Mouse (Mus musculus) embryonic facial prominence, embryonic 10.5 days (tissue): ENCODE measurements around the gene Akap13. TPM values are rescaled to one million over a fixed set of nuclear protein-coding genes. Genes with fewer than 3 reads are reported as not detected.

Source experiments
- DNase-seq: peaks from one replicate; pipeline ENCODE4 v3.0.0-alpha.2; 2017; ENCODE audit warnings: low spot score
- H3K27ac ChIP-seq: fragments of 300-500 bp; sonication (generic); replicated peaks from 2 replicates; pipeline ENCODE4 v1.5.1; 2016; ENCODE audit warnings: mild to moderate bottlenecking
- H3K27me3 ChIP-seq: fragments of 300-500 bp; sonication (generic); replicated peaks from 2 replicates; pipeline ENCODE4 v1.6.1; 2016; ENCODE audit warnings: low read depth, mild to moderate bottlenecking; ENCODE audit not compliant: poor library complexity, severe bottlenecking
- H3K36me3 ChIP-seq: fragments of 300-500 bp; sonication (generic); replicated peaks from 2 replicates; pipeline ENCODE4 v1.6.1; 2016; ENCODE audit warnings: mild to moderate bottlenecking, moderate library complexity
- H3K4me1 ChIP-seq: fragments of 300-500 bp; sonication (generic); 2 replicates; pipeline ENCODE4 v1.6.1; 2016
- H3K4me3 ChIP-seq: fragments of 300-500 bp; sonication (generic); 2 replicates; pipeline ENCODE4 v1.5.1; 2016; ENCODE audit warnings: mild to moderate bottlenecking, moderate library complexity
- H3K9me3 ChIP-seq: fragments of 300-500 bp; sonication (generic); 2 replicates; pipeline ENCODE4 v1.6.1; 2016; ENCODE audit warnings: mild to moderate bottlenecking
- WGBS: fragments of 180-500 bp; shearing (Covaris S2); methylation state at CpG from one replicate; pipeline ENCODE4 v1.1.7; 2016; 5-methylcytosine and 5-hydroxymethylcytosine counted together
- polyA plus RNA-seq: library from polyadenylated mRNA; unstranded; fragments of >200 nt; fragmentation: Nextera tagmentation; extraction: Ambion mirVana; gene quantifications from 2 replicates; pipeline ENCODE4 v1.2.1, GENCODE M21; 2016

Gene Akap13
- polyA plus RNA-seq, 1 experiment from 2014 or later, result 37.6 TPM

- WGBS, result 72% methylated on average over 4 of the region's 4 CpGs
These were observed 260.6 kb downstream of the Akap13 start for GRCm38 (mm10) chr7:75715939-75716338.

GRCm38 (mm10) chr7:75717349-75717748 is 262.0 kb downstream of the Akap13 start:
- no peak overlapping the region for H3K27ac ChIP-seq

More at GRCm38 (mm10) chr7:75715939-75716338, 260.6 kb downstream of the Akap13 start:
- H3K9me3 ChIP-seq, result no peaks in the 10 kb centered on the region
- H3K27me3 ChIP-seq, result no peaks in the 10 kb centered on the region
- H3K27ac ChIP-seq, result no peak overlapping the region
- H3K4me3 ChIP-seq, result no peak overlapping the region
- no peak for DNase-seq
- peaks cover 25% of the 10 kb centered on the region for H3K36me3 ChIP-seq
- peaks cover 3% of the 10 kb centered on the region; the same call in 1 of the 2 replicates for H3K4me1 ChIP-seq

GRCm38 (mm10) chr7:75721302-75721701 is 266.0 kb downstream of the Akap13 start:
- no peak for DNase-seq
- Histone ChIP-seq H3K4me1 (no peaks in the 10 kb centered on the region), H3K36me3 (peaks cover 55% of the 10 kb centered on the region), H3K4me3 (no peak overlapping the region), H3K27ac (no peak overlapping the region), H3K9me3 (no peaks in the 10 kb centered on the region), H3K27me3 (no peaks in the 10 kb centered on the region)
- WGBS, result 94% methylated on average over 4 of the region's 4 CpGs

More at GRCm38 (mm10) chr7:75717349-75717748, 262.0 kb downstream of the Akap13 start:
- Histone ChIP-seq H3K4me1 (peaks cover 3% of the 10 kb centered on the region; the same call in 1 of the 2 replicates), H3K4me3 (no peak overlapping the region), H3K36me3 (peaks cover 25% of the 10 kb centered on the region), H3K9me3 (no peaks in the 10 kb centered on the region), H3K27me3 (no peaks in the 10 kb centered on the region)
- DNase-seq, result no peak

- H3K9me3 ChIP-seq, result no peaks in the 10 kb centered on the region
- H3K4me3 ChIP-seq, result no peak overlapping the region
- H3K4me1 ChIP-seq, result no peaks in the 10 kb centered on the region
- WGBS, result 96% methylated on average over 1 of the region's 1 CpGs
- H3K27me3 ChIP-seq, result no peaks in the 10 kb centered on the region
- peaks cover 77% of the 10 kb centered on the region for H3K36me3 ChIP-seq
- DNase-seq, result no peak
- H3K27ac ChIP-seq, result no peak overlapping the region
These were observed 268.7 kb downstream of the Akap13 start for GRCm38 (mm10) chr7:75724012-75724411.

GRCm38 (mm10) chr7:75725899-75726298 is 270.6 kb downstream of the Akap13 start:
- H3K4me3 ChIP-seq, result no peak overlapping the region
- no peaks in the 10 kb centered on the region for H3K27me3 ChIP-seq
- DNase-seq, result no peak
- H3K9me3 ChIP-seq, result no peaks in the 10 kb centered on the region
- WGBS, result 94% methylated on average over 6 of the region's 6 CpGs
- H3K4me1 ChIP-seq, result no peaks in the 10 kb centered on the region
- no peak overlapping the region for H3K27ac ChIP-seq
- H3K36me3 ChIP-seq, result peaks cover 83% of the 10 kb centered on the region

GRCm38 (mm10) chr7:75726867-75727266 is 271.5 kb downstream of the Akap13 start:
- Histone ChIP-seq H3K27ac (no peak overlapping the region), H3K9me3 (no peaks in the 10 kb centered on the region), H3K4me3 (no peak overlapping the region), H3K36me3 (peaks cover 85% of the 10 kb centered on the region), H3K27me3 (no peaks in the 10 kb centered on the region), H3K4me1 (no peaks in the 10 kb centered on the region)
- 96% methylated on average over 9 of the region's 9 CpGs for WGBS
- DNase-seq, result no peak

GRCm38 (mm10) chr7:75729652-75730051 is 274.3 kb downstream of the Akap13 start:
- 95% methylated on average over 7 of the region's 7 CpGs for WGBS
- no peaks in the 10 kb centered on the region for H3K9me3 ChIP-seq
- H3K4me1 ChIP-seq, result no peaks in the 10 kb centered on the region
- no peak for DNase-seq
- H3K4me3 ChIP-seq, result no peak overlapping the region
- peaks cover 95% of the 10 kb centered on the region for H3K36me3 ChIP-seq
- H3K27me3 ChIP-seq, result no peaks in the 10 kb centered on the region
- H3K27ac ChIP-seq, result no peak overlapping the region

GRCm38 (mm10) chr7:75730216-75730615 is 274.9 kb downstream of the Akap13 start:
- Histone ChIP-seq H3K36me3 (peaks cover 95% of the 10 kb centered on the region), H3K9me3 (no peaks in the 10 kb centered on the region), H3K27ac (no peak overlapping the region), H3K27me3 (no peaks in the 10 kb centered on the region), H3K4me1 (no peaks in the 10 kb centered on the region), H3K4me3 (no peak overlapping the region)
- WGBS, result 93% methylated on average over 12 of the region's 12 CpGs
- DNase-seq, result no peak

- 81% methylated on average over 2 of the region's 2 CpGs for WGBS
- no peak overlapping the region for H3K4me3 ChIP-seq
- peaks cover 95% of the 10 kb centered on the region for H3K36me3 ChIP-seq
- H3K27ac ChIP-seq, result no peak overlapping the region
- no peaks in the 10 kb centered on the region for H3K4me1 ChIP-seq
- no peaks in the 10 kb centered on the region for H3K27me3 ChIP-seq
- DNase-seq, result no peak
- H3K9me3 ChIP-seq, result no peaks in the 10 kb centered on the region
These were observed 276.6 kb downstream of the Akap13 start for GRCm38 (mm10) chr7:75731951-75732350.

- Histone ChIP-seq H3K36me3 (peaks cover 95% of the 10 kb centered on the region), H3K27me3 (no peaks in the 10 kb centered on the region), H3K4me1 (no peaks in the 10 kb centered on the region), H3K9me3 (no peaks in the 10 kb centered on the region), H3K27ac (no peak overlapping the region), H3K4me3 (no peak overlapping the region)
- no peak for DNase-seq
- WGBS, result 96% methylated on average over 2 of the region's 2 CpGs
These were observed 277.8 kb downstream of the Akap13 start for GRCm38 (mm10) chr7:75733166-75733565.

- Histone ChIP-seq H3K4me1 (no peaks in the 10 kb centered on the region), H3K36me3 (peaks cover 93% of the 10 kb centered on the region), H3K27me3 (no peaks in the 10 kb centered on the region), H3K27ac (no peak overlapping the region), H3K4me3 (no peak overlapping the region), H3K9me3 (no peaks in the 10 kb centered on the region)
- peak; percentile 64 for DNase-seq
- 57% methylated on average over 10 of the region's 10 CpGs for WGBS
These were observed 283.9 kb downstream of the Akap13 start for GRCm38 (mm10) chr7:75739075-75739725.

- Histone ChIP-seq H3K4me3 (no peak overlapping the region), H3K27me3 (no peaks in the 10 kb centered on the region), H3K27ac (no peak overlapping the region), H3K4me1 (no peaks in the 10 kb centered on the region), H3K36me3 (peaks cover 90% of the 10 kb centered on the region), H3K9me3 (no peaks in the 10 kb centered on the region)
- 71% methylated on average over 2 of the region's 2 CpGs for WGBS
- DNase-seq, result no peak
These were observed 289.2 kb downstream of the Akap13 start for GRCm38 (mm10) chr7:75744528-75744927.

- no peaks in the 10 kb centered on the region for H3K9me3 ChIP-seq
- no peaks in the 10 kb centered on the region for H3K4me1 ChIP-seq
- H3K36me3 ChIP-seq, result peaks cover 90% of the 10 kb centered on the region
- 88% methylated on average over 7 of the region's 7 CpGs for WGBS
- no peak for DNase-seq
- no peak overlapping the region for H3K4me3 ChIP-seq
- no peak overlapping the region for H3K27ac ChIP-seq
- H3K27me3 ChIP-seq, result no peaks in the 10 kb centered on the region
These were observed 289.8 kb downstream of the Akap13 start for GRCm38 (mm10) chr7:75744978-75745638.
